Mouse (Mus musculus) small intestine, adult 2 months (tissue): ENCODE measurements around the gene Lrmp.

Source experiments
- CTCF ChIP-seq: fragments of 200-500 bp; IDR thresholded peaks from 2 replicates; pipeline ENCODE4 v1.5.1; 2012; ENCODE audit warnings: low read depth, mild to moderate bottlenecking, control low read depth, inconsistent platforms, low read length, moderate library complexity, mixed read lengths; ENCODE audit not compliant: insufficient replicate concordance, insufficient read length; ENCODE audit errors: extremely low read depth
- POLR2A ChIP-seq: fragments of 200-500 bp; IDR thresholded peaks from 2 replicates; pipeline ENCODE4 v1.6.1; 2012; ENCODE audit warnings: low read depth, mild to moderate bottlenecking, control low read depth, inconsistent platforms, low read length, moderate library complexity

GRCm38 (mm10) chr6:145224246-145224645 is 108.8 kb downstream of the Lrmp start:
- no peak for TF ChIP-seq CTCF
- TF ChIP-seq POLR2A: no peak
